Mouse (Mus musculus): ENCODE results near the gene Hoxa5. TPM values are rescaled to one million over a fixed set of nuclear protein-coding genes. Genes with fewer than 3 reads are reported as not detected.

Hoxa5 gene
- polyA plus RNA-seq, 1 experiment from 2014 or later = 1.3 TPM

DNA sequence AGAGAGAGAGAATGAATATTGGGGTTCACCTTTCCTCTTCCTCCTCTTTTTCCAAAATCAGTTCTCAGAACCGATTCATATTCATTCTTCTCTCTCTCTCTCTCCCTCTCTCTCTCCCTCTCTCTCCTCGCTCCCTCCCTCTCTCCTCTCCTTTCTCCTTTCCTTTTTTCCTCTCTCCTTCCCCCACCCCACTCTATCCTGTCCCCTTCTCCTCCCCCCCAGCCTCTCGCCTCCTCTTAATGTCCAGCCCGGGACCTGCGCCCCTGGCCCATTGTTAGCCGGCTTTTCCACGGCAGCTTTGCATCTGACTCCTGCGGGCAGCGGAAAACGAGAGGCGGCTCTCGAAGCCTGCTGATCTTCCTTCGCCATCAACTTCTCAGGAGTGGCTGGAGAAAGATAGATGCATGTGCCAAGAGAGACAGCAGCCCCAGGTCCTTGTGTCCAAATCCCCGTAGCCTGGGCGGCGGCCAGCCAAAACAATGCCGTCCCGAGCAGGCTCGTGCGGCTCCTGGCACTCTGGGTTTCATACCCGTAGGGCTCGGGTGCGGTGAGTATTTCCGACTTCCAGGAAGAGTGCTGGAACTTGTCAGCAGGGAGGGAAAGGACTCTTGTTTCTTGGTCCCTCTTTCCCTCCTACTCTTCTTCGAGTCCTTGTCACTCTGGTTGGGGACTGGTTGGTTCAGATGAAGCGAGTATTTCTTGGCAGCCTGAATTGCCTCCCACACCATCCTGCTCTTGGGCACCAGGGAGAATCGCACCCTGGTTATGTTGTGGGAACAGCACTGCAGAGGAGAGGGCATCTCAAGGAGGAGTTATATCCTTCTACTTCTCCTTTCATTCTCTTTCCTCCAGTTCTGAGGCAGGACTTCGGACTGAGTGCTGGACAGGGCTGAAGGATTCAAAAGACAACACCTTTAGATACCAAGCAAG lies 38.7 kb downstream of the Hoxa5 start:
- WGBS = 4% methylated on average over 28 of the region's 28 CpGs
- ATAC-seq (replicated peaks; ENCODE audit: extremely low read depth, insufficient read depth, low FRiP score) = no peak
- Histone ChIP-seq H3K36me3 (ENCODE audit: control insufficient read depth, insufficient read depth) (no peaks in the 10 kb centered on the region), H3K9me3 (replicated peaks; ENCODE audit: control insufficient read depth, low read length) (no peaks in the 10 kb centered on the region), H3K4me3 (ENCODE audit: low read length) (peak overlapping the region; percentile 35), H3K9ac (ENCODE audit: low read length) (peak overlapping the region; percentile 18; the same call in 1 of the 2 replicates), H3K4me1 (ENCODE audit: control insufficient read depth, insufficient read depth, low read length) (no peaks in the 10 kb centered on the region), H3K27ac (ENCODE audit: low read length) (peak overlapping the region; percentile 47), H3K4me2 (ENCODE audit: low read depth, low read length) (peak overlapping the region; percentile 45), H3K27me3 (ENCODE audit: control insufficient read depth, insufficient read depth, low read length) (peaks cover 78% of the 10 kb centered on the region)

DNA sequence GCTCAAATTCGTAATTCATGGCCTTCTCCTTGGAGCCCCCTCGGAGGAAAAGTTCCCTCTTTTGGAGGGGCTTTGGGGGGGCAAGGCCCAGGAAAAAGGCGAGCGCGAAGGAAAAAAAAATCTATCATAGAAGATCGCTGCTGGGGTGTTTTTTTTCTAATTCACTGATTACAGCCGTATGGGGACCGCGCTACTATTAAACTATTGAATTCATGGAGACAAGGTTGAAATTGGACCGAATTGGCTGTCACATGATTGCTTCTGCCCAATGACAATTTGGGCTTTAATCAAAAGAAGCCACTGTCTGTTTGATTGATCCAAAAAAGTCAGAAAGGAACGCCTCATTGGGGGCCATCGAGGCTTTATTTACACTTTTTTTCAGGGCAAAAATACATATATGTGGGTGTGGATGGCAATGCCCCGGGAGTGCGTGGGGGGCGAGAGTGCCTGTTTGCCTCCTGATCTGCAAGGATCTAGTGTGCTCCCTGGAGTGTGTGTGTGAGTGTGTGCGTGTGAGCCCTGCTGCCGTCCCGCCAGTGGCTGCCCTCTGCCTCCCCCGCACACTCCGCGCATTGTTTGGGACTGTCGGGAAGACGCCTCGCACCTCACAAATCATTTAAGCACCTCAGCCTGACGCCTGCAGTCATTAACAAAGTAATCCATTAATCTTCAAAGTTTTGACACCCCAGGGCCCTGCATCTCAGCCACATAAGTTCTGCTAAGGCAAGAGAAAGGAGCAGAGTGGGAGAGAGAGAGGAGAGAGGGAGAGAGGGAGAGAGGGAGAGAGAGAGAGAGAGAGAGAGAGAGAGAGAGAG lies 39.6 kb downstream of the Hoxa5 start, which contains the start of gene Hoxa2:
Gene Hoxa2 (minus strand): TSS at position 206 of the 815 bp plus-strand sequence.
- H3K27me3 ChIP-seq (ENCODE audit: control insufficient read depth, insufficient read depth, low read length) = peaks cover 76% of the 10 kb centered on the region
- no peaks in the 10 kb centered on the region for H3K9me3 ChIP-seq (replicated peaks; ENCODE audit: control insufficient read depth, low read length)
- H3K4me2 ChIP-seq (ENCODE audit: low read depth, low read length) = peak within 1 kb of the TSS; percentile 45
- no peaks in the 10 kb centered on the region for H3K36me3 ChIP-seq (ENCODE audit: control insufficient read depth, insufficient read depth)
- WGBS = 2% methylated on average over 25 of the region's 25 CpGs
- no peak for ATAC-seq (replicated peaks; ENCODE audit: extremely low read depth, insufficient read depth, low FRiP score)
- peak within 1 kb of the TSS; percentile 62 for H3K9ac ChIP-seq (ENCODE audit: low read length)
- peak within 1 kb of the TSS; percentile 45 for H3K4me3 ChIP-seq (ENCODE audit: low read length)
- peak within 1 kb of the TSS; percentile 61 for H3K27ac ChIP-seq (ENCODE audit: low read length)
- H3K4me1 ChIP-seq (ENCODE audit: control insufficient read depth, insufficient read depth, low read length) = 0 out of 2 replicates have a peak, but pooled peaks cover 2% of the 10 kb centered on the region

DNA sequence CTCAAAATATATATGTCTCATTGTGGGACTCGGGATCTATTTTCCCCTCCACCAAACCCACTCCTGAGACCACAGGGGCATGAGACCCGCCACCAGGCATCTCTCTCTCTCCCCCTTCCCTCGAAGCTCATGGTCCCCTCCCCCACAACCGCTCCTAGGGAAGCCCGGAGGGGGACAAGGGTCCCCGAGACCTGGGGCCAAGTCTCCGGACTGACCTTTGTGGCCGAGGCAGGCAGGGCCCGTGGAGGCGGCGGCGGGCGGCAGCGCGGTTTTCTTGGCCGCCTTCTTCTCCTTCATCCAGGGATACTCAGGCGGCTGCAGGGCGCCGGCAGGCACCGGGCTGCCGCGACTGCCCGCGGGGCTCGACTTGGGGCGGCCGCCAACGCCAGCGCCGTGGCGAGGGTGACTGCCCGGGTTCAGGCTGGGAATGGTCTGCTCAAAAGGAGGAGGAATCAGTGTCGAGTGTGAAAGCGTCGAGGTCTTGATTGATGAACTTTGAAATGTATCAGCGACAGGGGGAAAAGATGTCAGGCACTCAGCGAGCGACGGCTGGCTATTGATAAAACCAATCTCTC lies 40.2 kb downstream of the Hoxa5 start:
- peaks cover 76% of the 10 kb centered on the region for H3K27me3 ChIP-seq (ENCODE audit: control insufficient read depth, insufficient read depth, low read length)
- peak overlapping the region; percentile 45 for H3K4me2 ChIP-seq (ENCODE audit: low read depth, low read length)
- H3K27ac ChIP-seq (ENCODE audit: low read length) = peak overlapping the region; percentile 58
- ATAC-seq (replicated peaks; ENCODE audit: extremely low read depth, insufficient read depth, low FRiP score) = no peak
- peaks cover 4% of the 10 kb centered on the region; the same call in 1 of the 2 replicates for H3K4me1 ChIP-seq (ENCODE audit: control insufficient read depth, insufficient read depth, low read length)
- H3K4me3 ChIP-seq (ENCODE audit: low read length) = peak overlapping the region; percentile 45
- H3K36me3 ChIP-seq (ENCODE audit: control insufficient read depth, insufficient read depth) = no peaks in the 10 kb centered on the region
- H3K9ac ChIP-seq (ENCODE audit: low read length) = peak overlapping the region; percentile 62
- no peaks in the 10 kb centered on the region for H3K9me3 ChIP-seq (replicated peaks; ENCODE audit: control insufficient read depth, low read length)
- 2% methylated on average over 39 of the region's 39 CpGs for WGBS

DNA sequence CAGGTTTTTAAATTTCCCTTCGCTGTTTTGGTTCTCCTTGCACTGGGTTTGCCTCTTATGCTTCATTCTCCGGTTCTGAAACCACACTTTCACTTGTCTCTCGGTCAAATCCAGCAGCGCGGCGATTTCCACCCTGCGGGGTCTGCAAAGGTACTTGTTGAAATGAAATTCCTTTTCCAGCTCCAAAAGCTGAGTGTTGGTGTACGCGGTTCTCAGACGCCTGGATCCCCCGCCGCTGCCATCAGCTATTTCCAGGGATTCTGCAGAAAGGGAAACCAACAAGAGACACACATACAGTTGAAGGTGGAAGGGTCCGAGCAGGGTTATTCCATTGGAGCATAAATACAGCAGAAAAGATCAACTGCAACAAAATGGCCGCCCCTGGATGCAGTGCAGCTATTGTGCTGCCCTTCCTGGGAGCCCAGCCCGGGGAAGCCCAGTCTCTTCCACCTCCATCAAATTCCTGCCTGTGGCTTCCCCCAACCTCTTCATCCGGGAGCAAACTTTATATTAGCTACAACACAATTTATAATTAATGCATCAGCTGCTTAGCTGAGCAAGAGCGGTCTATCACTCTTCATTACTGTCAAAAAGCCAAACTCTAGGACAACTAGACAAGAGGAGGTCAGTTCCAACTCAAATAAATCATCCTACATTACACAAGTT lies 40.9 kb downstream of the Hoxa5 start:
- no peak for ATAC-seq (replicated peaks; ENCODE audit: extremely low read depth, insufficient read depth, low FRiP score)
- Histone ChIP-seq H3K9ac (ENCODE audit: low read length) (peak overlapping the region; percentile 44; the same call in 1 of the 2 replicates), H3K27ac (ENCODE audit: low read length) (peak overlapping the region; percentile 61), H3K36me3 (ENCODE audit: control insufficient read depth, insufficient read depth) (no peaks in the 10 kb centered on the region), H3K27me3 (ENCODE audit: control insufficient read depth, insufficient read depth, low read length) (peaks cover 79% of the 10 kb centered on the region), H3K4me3 (ENCODE audit: low read length) (peak overlapping the region; percentile 45), H3K4me1 (ENCODE audit: control insufficient read depth, insufficient read depth, low read length) (peaks cover 7% of the 10 kb centered on the region; the same call in 1 of the 2 replicates), H3K4me2 (ENCODE audit: low read depth, low read length) (peak overlapping the region; percentile 36), H3K9me3 (replicated peaks; ENCODE audit: control insufficient read depth, low read length) (no peaks in the 10 kb centered on the region)
- 10% methylated on average over 17 of the region's 17 CpGs for WGBS

DNA sequence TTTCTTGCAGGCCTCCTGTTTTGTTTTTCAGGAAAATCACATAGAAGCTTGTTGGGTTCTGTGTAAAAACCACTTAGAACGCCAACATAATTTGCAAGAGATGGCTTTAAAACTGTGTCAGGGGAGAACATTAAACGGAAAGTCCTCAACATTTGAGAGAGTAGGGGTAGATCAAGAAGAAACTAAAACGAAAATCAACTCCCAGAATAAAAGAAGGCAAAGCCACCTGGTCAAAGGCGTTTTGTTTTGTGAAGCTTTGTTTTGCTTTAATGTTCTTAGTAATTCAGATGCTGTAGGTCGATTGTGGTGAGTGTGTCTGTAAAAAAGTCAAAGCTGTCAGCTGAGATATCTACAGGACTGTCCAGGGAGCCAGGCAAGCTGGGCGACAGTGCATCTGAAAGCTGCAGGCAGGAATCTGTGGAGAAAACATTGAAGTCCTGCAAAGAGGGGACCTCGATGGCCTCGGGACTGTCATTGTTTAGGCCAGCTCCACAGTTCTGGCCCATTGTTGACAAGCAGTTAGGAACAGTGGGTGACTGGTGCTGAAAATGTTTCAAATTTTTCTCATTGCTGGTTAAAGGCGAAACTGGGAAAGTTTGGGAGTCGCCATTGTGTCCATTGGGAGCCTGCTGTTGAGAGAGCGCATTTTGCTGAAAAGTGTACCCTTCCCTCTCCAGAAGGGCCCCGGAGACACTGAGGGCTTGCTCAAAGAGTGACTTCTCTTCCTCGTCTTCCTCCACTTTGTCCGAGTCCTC lies 41.6 kb downstream of the Hoxa5 start:
- Histone ChIP-seq H3K9ac (ENCODE audit: low read length) (peak overlapping the region; percentile 20; the same call in 1 of the 2 replicates), H3K4me2 (ENCODE audit: low read depth, low read length) (peak overlapping the region; percentile 36), H3K27me3 (ENCODE audit: control insufficient read depth, insufficient read depth, low read length) (peaks cover 79% of the 10 kb centered on the region), H3K9me3 (replicated peaks; ENCODE audit: control insufficient read depth, low read length) (no peaks in the 10 kb centered on the region), H3K36me3 (ENCODE audit: control insufficient read depth, insufficient read depth) (no peaks in the 10 kb centered on the region), H3K27ac (ENCODE audit: low read length) (peak overlapping the region; percentile 61), H3K4me1 (ENCODE audit: control insufficient read depth, insufficient read depth, low read length) (peaks cover 10% of the 10 kb centered on the region), H3K4me3 (ENCODE audit: low read length) (peak overlapping the region; percentile 45)
- ATAC-seq (replicated peaks; ENCODE audit: extremely low read depth, insufficient read depth, low FRiP score) = no peak
- 16% methylated on average over 14 of the region's 14 CpGs for WGBS

DNA sequence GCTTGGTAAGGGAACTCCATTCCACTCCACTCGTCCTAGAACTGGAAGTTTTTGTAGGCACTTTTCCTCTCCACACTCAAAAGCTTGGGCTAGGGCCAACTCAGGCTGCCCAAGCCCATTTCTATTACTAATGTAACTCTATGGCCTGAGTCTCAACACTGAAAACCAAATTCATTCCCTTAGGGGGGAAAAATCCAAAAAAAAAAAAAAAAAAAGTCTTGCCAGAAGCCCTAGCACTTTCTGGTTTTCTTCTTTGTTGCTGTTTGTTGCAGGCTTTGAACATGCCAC lies 42.4 kb downstream of the Hoxa5 start:
- no peak for ATAC-seq (replicated peaks; ENCODE audit: extremely low read depth, insufficient read depth, low FRiP score)
- H3K4me1 ChIP-seq (ENCODE audit: control insufficient read depth, insufficient read depth, low read length) = peaks cover 10% of the 10 kb centered on the region
- 36% methylated on average over 1 of the region's 1 CpGs for WGBS
- no peak overlapping the region for H3K27ac ChIP-seq (ENCODE audit: low read length)
- H3K36me3 ChIP-seq (ENCODE audit: control insufficient read depth, insufficient read depth) = no peaks in the 10 kb centered on the region
- no peak overlapping the region for H3K4me3 ChIP-seq (ENCODE audit: low read length)
- H3K27me3 ChIP-seq (ENCODE audit: control insufficient read depth, insufficient read depth, low read length) = peaks cover 80% of the 10 kb centered on the region
- no peak overlapping the region for H3K9ac ChIP-seq (ENCODE audit: low read length)
- peak overlapping the region; percentile 38; the same call in 1 of the 2 replicates for H3K4me2 ChIP-seq (ENCODE audit: low read depth, low read length)
- no peaks in the 10 kb centered on the region for H3K9me3 ChIP-seq (replicated peaks; ENCODE audit: control insufficient read depth, low read length)

DNA sequence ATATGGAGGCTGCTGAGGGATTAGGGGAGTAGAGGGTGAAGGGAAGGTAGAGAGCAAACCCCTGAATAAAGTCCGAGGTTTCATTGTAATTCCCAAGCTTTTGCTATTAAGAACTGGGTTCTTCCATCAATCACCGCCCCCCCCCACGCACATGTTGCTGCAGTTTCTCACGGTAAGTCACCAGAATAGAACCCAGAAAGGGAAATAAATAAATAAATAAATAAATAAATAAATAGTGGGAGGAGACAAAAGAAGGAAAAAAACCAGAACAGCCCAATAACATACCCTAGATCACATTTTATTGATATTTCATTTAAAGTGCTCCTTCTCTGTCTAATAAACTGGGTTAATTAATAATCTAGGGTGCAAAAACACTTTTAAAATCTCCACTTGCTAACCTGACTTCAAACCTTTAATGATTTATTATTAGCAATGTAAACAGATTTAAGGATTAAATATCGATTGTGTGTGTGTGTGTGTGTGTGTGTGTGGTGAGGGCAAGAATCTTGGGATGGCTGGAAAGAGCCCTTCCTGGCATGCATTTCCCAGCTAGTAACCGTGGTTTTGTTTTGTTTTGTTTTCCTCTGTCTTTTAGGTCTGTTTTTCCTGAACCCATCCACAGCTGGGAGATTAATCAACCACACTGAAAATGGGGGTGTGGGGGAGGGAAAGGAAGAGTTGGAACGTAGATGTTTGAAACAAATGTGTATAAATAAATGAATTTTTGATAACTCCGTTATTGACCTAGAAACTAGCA lies 42.9 kb downstream of the Hoxa5 start:
- Histone ChIP-seq H3K27ac (ENCODE audit: low read length) (peak overlapping the region; percentile 47; the same call in 1 of the 2 replicates), H3K27me3 (ENCODE audit: control insufficient read depth, insufficient read depth, low read length) (peaks cover 81% of the 10 kb centered on the region), H3K4me2 (ENCODE audit: low read depth, low read length) (peak overlapping the region; percentile 76; the same call in 1 of the 2 replicates), H3K9me3 (replicated peaks; ENCODE audit: control insufficient read depth, low read length) (no peaks in the 10 kb centered on the region), H3K4me3 (ENCODE audit: low read length) (peak overlapping the region; percentile 8), H3K36me3 (ENCODE audit: control insufficient read depth, insufficient read depth) (no peaks in the 10 kb centered on the region), H3K4me1 (ENCODE audit: control insufficient read depth, insufficient read depth, low read length) (peaks cover 10% of the 10 kb centered on the region), H3K9ac (ENCODE audit: low read length) (no peak overlapping the region)
- WGBS = 18% methylated on average over 8 of the region's 8 CpGs
- ATAC-seq (replicated peaks; ENCODE audit: extremely low read depth, insufficient read depth, low FRiP score) = no peak
